Mouse (Mus musculus) mouse embryonic stem cell (cell line): Measurements from ENCODE around the gene Islr2.

ENCODE experiments used
- in situ Hi-C, 2 experiments: fragments of 300-500 bp; cut with MboI; formaldehyde crosslinking; loops; 1 replicate in 1 of 2; 3 replicates in 1 of 2; pipeline ENCODE4 v1.14.3; 2019 to 2020; ENCODE audit warnings: low sequenced_read_pairs in 2 of 2, low pct_unique_long_range_greater_than_20kb in 1 of 2, mixed read lengths in 1 of 2; ENCODE audit not compliant: unreplicated experiment in 1 of 2

Gene Islr2

GRCm38 (mm10) chr9:58201091-58201842, 2.9 kb downstream of the Islr2 start:
- in situ Hi-C loops, result loop anchor here (5.0 kb wide), 2 partner anchors 149 to 164 kb away; no protein-coding TSS in a partner anchor

GRCm38 (mm10) chr9:58200270-58201090, 3.6 kb downstream of the Islr2 start:
- in situ Hi-C loops, result loop anchor here (5.0 kb wide), 2 partner anchors 148 to 163 kb away; no protein-coding TSS in a partner anchor

DNA sequence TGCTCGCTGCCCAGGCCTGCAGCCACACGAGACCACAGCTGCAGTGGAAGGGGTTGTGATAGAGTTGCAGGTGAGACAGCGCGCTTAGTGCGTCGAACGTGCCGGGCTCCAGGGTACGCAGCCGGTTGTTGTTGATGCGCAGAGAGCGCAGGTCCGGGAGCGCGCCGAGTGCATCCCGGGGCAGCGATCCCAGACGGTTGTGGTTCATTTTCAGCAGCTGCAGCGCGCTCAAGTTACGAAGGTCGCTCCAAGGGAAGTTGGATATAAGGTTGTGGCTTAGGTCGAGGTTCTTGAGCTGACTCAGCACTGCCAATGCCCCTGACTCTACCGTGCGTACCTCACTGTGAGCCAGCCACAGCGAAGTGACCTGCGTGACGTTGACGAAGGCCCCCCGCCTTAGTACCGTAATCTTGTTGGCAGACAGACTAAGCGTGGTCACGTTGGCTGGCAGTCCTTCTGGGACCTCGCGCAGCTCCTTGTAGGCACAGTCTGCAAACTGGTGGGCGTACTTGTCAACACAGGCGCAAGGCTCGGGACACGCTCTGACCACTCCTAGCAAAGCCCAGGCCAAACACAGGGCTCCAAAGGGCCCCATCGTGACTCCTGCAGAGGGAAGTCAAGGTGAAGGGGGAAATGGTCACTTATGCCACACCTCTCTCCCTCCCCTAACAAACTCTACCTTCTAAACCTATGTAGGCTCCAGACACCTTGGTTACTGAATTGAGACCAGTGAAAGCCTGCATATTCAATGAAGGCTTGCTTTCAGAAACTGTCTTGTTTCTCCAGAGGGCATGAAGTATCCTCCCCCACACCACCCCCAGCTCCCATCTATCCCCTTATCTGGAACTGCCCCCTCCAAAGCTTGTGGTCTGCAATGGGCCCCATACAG, 4.5 kb downstream of the Islr2 start:
- in situ Hi-C loops, result loop anchor here (5.0 kb wide), 2 partner anchors 147 to 162 kb away; no protein-coding TSS in a partner anchor

- in situ Hi-C loops, result no loop called here
These were observed 5.2 kb downstream of the Islr2 start for GRCm38 (mm10) chr9:58198801-58199371.

GRCm38 (mm10) chr9:58197781-58198701, 6.1 kb downstream of the Islr2 start:
- in situ Hi-C loops, result no loop called here

GRCm38 (mm10) chr9:58196610-58197567, 7.2 kb downstream of the Islr2 start:
- in situ Hi-C loops, result no loop called here

GRCm38 (mm10) chr9:58196141-58196540, 8.0 kb downstream of the Islr2 start:
- in situ Hi-C loops, result no loop called here

DNA sequence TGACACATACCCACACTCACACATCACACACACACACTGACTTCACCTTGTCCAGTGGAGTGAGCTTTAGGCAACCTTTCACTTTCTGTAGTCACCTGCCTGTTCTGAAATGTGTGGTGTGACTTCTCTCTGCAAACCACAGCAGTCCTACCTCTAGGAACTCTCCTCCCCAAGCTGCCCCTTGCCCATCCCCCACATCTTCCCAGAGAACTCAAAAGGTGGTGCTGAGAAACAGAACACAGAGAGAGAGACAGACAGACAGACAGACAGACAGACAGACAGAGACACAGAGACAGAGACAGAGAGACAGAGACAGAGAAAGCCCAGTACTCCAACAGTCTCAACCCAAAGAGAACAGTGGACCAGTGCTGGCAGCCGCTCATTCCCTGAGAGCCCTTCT, 8.4 kb downstream of the Islr2 start:
- in situ Hi-C loops, result no loop called here

GRCm38 (mm10) chr9:58194222-58194621, 9.9 kb downstream of the Islr2 start:
- in situ Hi-C loops, result no loop called here

DNA sequence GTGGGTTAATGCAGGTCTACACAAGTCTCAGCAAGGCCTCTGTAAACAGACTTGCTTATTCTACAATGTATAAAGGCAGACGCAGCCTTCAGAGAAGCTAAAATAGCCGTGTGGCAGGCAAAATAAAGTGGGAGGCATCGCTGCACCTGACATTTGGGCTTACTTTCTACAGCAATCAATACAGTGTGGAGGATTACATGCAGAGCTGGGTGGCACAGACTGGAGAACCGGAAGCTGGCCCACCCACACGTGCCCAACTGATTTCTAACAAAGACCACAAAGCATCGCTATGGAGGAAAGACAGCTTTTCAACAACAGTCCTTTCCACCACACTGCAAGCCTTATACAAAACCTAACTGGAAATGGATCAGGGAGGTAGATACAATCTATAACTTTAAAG, 19.7 kb downstream of the Islr2 start:
- in situ Hi-C loops, result no loop called here

- in situ Hi-C loops, result no loop called here
These were observed 24.7 kb downstream of the Islr2 start for GRCm38 (mm10) chr9:58179390-58179789.

- in situ Hi-C loops, result no loop called here
These were observed 27.0 kb downstream of the Islr2 start for GRCm38 (mm10) chr9:58177165-58177564.

DNA sequence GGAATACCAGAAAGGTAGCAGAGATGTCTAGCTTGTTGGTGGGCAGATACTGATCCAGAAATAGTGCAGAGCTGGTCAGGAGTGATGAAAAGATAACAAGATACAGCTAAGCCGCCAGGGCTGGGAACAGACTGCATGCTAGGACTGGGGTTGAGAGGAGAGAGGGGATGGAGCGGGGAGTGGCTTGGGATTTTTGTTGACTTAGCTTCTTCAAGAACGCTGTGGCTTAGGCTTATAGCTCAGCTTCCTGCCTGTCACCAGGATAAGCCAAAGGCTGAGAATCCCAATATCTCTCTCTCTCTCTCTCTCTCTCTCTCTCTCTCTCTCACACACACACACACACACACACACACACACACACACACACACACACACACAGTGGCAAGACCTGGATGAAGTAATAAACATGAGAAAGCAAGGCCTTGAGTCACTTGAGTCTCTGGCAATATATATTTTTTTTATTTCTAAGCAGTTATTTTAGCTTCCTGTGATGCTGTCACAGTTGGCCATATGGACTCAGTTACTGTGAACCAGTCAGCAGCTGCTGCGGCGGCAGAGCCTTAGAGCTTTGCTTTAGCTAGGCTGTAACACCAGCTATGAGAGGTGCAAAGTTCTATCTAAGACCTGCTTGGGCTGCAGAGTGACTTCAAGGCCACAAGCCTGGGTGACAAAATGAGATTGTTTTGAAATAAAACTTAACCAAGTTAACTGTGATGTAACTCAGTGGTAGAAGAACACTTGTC, 28.2 kb downstream of the Islr2 start:
- in situ Hi-C loops, result no loop called here

DNA sequence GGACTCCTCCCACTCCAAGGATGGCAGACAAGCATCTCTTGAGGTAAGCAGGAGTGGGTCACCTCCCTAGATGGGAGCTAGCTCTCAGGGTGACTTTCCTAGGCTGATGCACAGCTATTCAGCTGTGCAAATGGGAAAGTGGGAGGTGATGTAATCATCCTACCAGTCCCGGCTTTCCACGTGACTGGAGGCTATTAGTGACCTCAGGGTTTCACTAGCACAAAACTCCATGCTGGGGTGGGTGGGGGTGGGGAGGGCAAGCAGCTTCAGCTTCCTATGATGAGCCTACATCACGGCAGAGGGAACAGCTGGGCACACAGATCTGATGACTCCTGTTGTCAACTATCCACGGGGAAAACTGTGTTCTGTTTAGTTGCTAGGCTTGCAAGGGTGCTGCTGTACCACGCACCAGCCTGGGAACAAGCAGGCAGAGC, 29.3 kb downstream of the Islr2 start:
- in situ Hi-C loops, result no loop called here

DNA sequence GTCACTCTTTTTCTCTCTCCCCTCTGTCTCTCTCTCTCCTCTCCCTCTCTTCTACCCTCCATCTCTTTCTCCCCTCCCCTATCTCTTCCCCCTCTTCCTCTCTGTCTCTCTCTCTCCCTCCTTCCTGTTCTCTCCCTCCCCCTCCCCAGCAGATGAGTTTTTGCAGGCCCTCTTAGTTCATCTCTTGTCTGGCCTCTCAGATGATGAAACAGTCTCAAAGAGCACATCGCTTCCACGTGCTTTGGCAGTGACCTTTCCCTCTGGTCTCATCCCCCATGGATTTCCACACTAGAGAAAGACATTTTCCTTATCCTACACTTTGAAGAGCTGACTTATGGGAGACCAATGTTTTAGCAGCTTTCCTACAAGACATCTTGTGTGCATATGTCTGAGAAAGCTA, 31.3 kb downstream of the Islr2 start:
- in situ Hi-C loops, result no loop called here

DNA sequence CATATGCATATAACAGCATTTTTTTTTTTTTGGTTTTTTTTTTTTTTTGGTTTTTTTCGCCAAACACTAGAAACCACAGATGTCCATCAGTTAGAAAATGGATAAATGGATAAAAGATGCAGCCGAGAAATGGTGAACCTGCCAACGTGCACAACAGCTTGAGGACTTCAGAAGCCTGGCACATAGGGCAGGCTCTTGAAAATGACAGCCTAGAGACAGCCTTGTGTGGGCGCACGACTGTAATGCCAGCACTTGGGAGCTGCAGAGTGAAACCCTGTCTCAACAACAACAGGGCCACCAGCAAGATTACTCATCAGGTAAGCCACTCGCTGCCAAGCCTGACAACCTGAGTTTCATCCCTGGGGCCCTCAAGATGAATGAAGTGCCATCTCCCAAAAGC, 34.7 kb downstream of the Islr2 start:
- in situ Hi-C loops, result no loop called here
